Mouse (Mus musculus) forebrain, embryonic 12.5 days (tissue): ENCODE measurements around the gene Itga9. TPM values are rescaled to one million over a fixed set of nuclear protein-coding genes. Genes with fewer than 3 reads are reported as not detected.
A peak's percentile ranks its signal among the peaks of the same experiment; 100 is the strongest.

ENCODE experiments used
- ATAC-seq: fragments of 200-750 bp; cut with Nextera tagmentation; 2 replicates; pipeline ENCODE4 v1.8.0; 2017; ENCODE audit warnings: moderate TSS enrichment; ENCODE audit not compliant: low FRiP score
- H3K27ac ChIP-seq: fragments of 300-500 bp; sonication (generic); 2 replicates; pipeline ENCODE4 v1.5.1; 2016; ENCODE audit warnings: mild to moderate bottlenecking
- H3K27me3 ChIP-seq: fragments of 300-500 bp; sonication (generic); 2 replicates; pipeline ENCODE4 v1.6.1; 2016; ENCODE audit warnings: mild to moderate bottlenecking
- H3K36me3 ChIP-seq: fragments of 300-500 bp; sonication (generic); replicated peaks from 2 replicates; pipeline ENCODE4 v1.6.1; 2016; ENCODE audit warnings: mild to moderate bottlenecking
- H3K4me1 ChIP-seq: fragments of 300-500 bp; sonication (generic); 2 replicates; pipeline ENCODE4 v1.6.1; 2016
- H3K4me2 ChIP-seq: fragments of 300-500 bp; sonication (generic); 2 replicates; pipeline ENCODE4 v1.6.1; 2016; ENCODE audit warnings: mild to moderate bottlenecking, moderate library complexity
- H3K4me3 ChIP-seq: fragments of 300-500 bp; sonication (generic); replicated peaks from 2 replicates; pipeline ENCODE4 v1.5.1; 2016; ENCODE audit warnings: mild to moderate bottlenecking
- H3K9ac ChIP-seq: fragments of 300-500 bp; sonication (generic); 2 replicates; pipeline ENCODE4 v1.6.1; 2016; ENCODE audit warnings: mild to moderate bottlenecking
- H3K9me3 ChIP-seq: fragments of 300-500 bp; sonication (generic); 2 replicates; pipeline ENCODE4 v1.6.1; 2016
- WGBS: fragments of 180-500 bp; shearing (Covaris S2); methylation state at CpG from one replicate; pipeline ENCODE4 v1.1.7; 2016; 5-methylcytosine and 5-hydroxymethylcytosine counted together
- polyA plus RNA-seq: library from polyadenylated mRNA; unstranded; fragments of >200 nt; fragmentation: Nextera tagmentation; extraction: Ambion mirVana; gene quantifications from 2 replicates; pipeline ENCODE4 v1.2.1, GENCODE M21; 2016

The Itga9 gene
- polyA plus RNA-seq, 1 experiment from 2014 or later: 7.7 TPM

DNA sequence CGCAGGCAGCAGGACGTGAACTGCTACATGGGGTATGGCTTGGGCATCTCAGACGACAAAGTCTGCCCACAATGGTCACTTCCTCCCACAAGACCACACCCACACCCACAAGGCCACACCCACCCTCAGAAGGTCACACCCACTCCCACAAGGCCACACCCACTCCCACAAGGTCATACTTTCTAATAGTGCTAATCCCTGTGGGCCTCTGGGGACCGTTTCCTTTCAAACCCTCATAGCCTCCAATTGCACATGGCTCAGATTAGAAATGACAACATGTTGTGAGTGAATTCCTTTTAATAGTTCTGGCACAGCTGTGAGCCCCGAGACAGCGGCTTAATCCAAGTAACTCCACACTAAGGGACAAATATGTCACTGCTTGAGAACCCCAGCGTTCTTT lies 280.7 kb downstream of the Itga9 start:
- no peak for ATAC-seq
- 87% methylated on average over 7 of the region's 7 CpGs for WGBS
- Histone ChIP-seq H3K27me3 (no peaks in the 10 kb centered on the region), H3K9me3 (no peaks in the 10 kb centered on the region), H3K4me2 (no peak overlapping the region), H3K4me1 (peaks cover 2% of the 10 kb centered on the region; the same call in 1 of the 2 replicates), H3K9ac (no peak overlapping the region), H3K36me3 (no peaks in the 10 kb centered on the region), H3K27ac (no peak overlapping the region), H3K4me3 (no peak overlapping the region)

GRCm38 (mm10) chr9:118887734-118888133 lies 281.2 kb downstream of the Itga9 start:
- Histone ChIP-seq H3K4me1 (peaks cover 2% of the 10 kb centered on the region; the same call in 1 of the 2 replicates), H3K27ac (no peak overlapping the region), H3K4me2 (no peak overlapping the region), H3K9me3 (no peaks in the 10 kb centered on the region), H3K4me3 (no peak overlapping the region), H3K36me3 (no peaks in the 10 kb centered on the region), H3K9ac (no peak overlapping the region), H3K27me3 (no peaks in the 10 kb centered on the region)
- 90% methylated on average over 8 of the region's 8 CpGs for WGBS
- no peak for ATAC-seq

DNA sequence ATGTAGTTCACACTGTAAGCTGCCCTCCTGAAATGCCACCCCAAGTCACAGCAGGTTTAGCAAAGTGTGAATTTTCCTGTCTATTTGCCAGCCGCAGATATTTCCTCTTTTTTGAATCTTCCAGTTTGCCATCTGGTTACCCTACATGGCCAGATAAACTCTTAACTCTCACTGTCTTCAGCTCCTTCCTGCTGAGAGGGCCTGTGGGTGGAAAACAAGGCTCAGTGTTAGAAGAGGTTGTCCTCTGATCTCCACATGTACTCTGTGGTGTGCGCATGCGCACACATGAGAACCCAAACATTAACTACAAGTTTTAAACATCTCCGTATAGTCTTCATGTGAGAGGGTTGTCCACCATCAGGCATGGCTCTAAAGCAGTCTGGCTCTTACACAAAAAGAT lies 283.7 kb downstream of the Itga9 start:
- H3K27me3 ChIP-seq: no peaks in the 10 kb centered on the region
- no peak overlapping the region for H3K9ac ChIP-seq
- no peak overlapping the region for H3K4me2 ChIP-seq
- ATAC-seq: no peak
- H3K4me3 ChIP-seq: no peak overlapping the region
- 94% methylated on average over 4 of the region's 4 CpGs for WGBS
- no peak overlapping the region for H3K27ac ChIP-seq
- no peaks in the 10 kb centered on the region for H3K9me3 ChIP-seq
- no peaks in the 10 kb centered on the region for H3K36me3 ChIP-seq
- peaks cover 2% of the 10 kb centered on the region; the same call in 1 of the 2 replicates for H3K4me1 ChIP-seq

DNA sequence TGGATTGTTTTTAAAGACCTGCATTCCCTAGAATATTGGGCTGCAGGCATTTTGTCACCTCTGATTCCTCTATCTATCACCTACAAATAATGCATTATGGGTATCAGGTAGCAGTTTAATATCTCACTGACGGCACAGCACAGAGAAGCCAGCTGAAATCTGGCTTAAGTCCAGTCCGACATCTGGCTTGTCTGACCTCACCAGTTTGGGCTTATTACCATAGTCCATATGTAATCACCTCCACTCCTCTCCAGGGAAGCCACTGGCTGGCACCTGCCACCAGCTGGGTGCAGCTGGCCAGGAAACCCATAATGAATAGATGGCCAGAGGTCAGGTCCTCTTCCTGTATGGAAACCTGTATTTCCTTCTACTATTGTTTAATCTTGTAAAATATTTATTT lies 284.2 kb downstream of the Itga9 start:
- H3K4me2 ChIP-seq: no peak overlapping the region
- H3K4me3 ChIP-seq: no peak overlapping the region
- 64% methylated on average over 2 of the region's 2 CpGs for WGBS
- H3K36me3 ChIP-seq: no peaks in the 10 kb centered on the region
- H3K4me1 ChIP-seq: peaks cover 2% of the 10 kb centered on the region; the same call in 1 of the 2 replicates
- no peaks in the 10 kb centered on the region for H3K9me3 ChIP-seq
- H3K27me3 ChIP-seq: no peaks in the 10 kb centered on the region
- ATAC-seq: no peak
- H3K27ac ChIP-seq: no peak overlapping the region
- no peak overlapping the region for H3K9ac ChIP-seq

DNA sequence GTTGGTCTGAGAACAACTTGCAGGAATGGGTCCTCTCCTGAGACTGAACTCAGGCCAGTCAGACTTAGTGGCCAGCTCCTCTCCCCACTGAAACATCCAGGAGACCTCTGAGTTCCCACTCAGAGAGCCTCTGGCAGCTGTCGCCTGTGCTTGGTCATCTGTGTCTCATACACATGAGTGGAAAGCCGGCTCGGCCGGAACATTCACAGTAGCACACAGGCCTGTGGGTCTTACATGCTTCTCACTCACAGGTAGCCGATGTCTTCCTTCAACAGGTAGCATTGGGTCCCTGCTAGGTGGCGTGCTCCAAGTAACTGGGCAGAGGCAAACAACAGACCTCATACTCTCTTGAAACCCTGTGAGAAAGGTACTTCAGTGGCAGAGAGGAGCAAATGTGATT lies 284.6 kb downstream of the Itga9 start:
- Histone ChIP-seq H3K27ac (no peak overlapping the region), H3K4me1 (peaks cover 2% of the 10 kb centered on the region; the same call in 1 of the 2 replicates), H3K4me2 (no peak overlapping the region), H3K27me3 (no peaks in the 10 kb centered on the region), H3K4me3 (no peak overlapping the region), H3K9ac (no peak overlapping the region), H3K36me3 (no peaks in the 10 kb centered on the region), H3K9me3 (no peaks in the 10 kb centered on the region)
- ATAC-seq: no peak
- WGBS: 89% methylated on average over 6 of the region's 6 CpGs

DNA sequence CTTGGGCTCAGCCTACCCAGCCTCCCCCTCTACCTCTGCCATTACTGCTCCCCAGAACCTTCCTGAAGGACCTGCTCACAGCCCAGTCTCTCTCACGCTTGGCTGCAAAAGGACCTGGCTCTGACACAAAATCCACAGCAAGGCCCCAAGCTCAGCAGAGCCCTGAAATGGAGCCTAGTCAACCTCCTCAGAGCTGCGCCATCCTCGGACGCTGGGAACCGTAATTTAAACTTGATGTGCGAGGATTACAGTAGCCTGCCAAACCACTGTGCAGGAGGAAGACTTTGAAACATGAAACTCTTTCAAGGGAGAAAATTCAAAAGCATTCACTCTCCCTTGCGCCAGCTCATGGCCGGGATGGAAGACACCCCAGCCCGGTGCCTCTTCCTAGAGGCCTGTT lies 285.1 kb downstream of the Itga9 start:
- no peaks in the 10 kb centered on the region for H3K9me3 ChIP-seq
- H3K4me2 ChIP-seq: no peak overlapping the region
- no peak overlapping the region for H3K4me3 ChIP-seq
- no peak for ATAC-seq
- H3K36me3 ChIP-seq: no peaks in the 10 kb centered on the region
- H3K9ac ChIP-seq: no peak overlapping the region
- 81% methylated on average over 9 of the region's 9 CpGs for WGBS
- H3K4me1 ChIP-seq: peaks cover 2% of the 10 kb centered on the region; the same call in 1 of the 2 replicates
- H3K27me3 ChIP-seq: no peaks in the 10 kb centered on the region
- no peak overlapping the region for H3K27ac ChIP-seq

- Histone ChIP-seq H3K9me3 (no peaks in the 10 kb centered on the region), H3K4me1 (peaks cover 2% of the 10 kb centered on the region; the same call in 1 of the 2 replicates), H3K9ac (no peak overlapping the region), H3K36me3 (no peaks in the 10 kb centered on the region), H3K27me3 (no peaks in the 10 kb centered on the region), H3K4me2 (no peak overlapping the region), H3K27ac (no peak overlapping the region), H3K4me3 (no peak overlapping the region)
- WGBS: 84% methylated on average over 2 of the region's 2 CpGs
- ATAC-seq: no peak
These were observed 288.6 kb downstream of the Itga9 start for GRCm38 (mm10) chr9:118895101-118895500.

DNA sequence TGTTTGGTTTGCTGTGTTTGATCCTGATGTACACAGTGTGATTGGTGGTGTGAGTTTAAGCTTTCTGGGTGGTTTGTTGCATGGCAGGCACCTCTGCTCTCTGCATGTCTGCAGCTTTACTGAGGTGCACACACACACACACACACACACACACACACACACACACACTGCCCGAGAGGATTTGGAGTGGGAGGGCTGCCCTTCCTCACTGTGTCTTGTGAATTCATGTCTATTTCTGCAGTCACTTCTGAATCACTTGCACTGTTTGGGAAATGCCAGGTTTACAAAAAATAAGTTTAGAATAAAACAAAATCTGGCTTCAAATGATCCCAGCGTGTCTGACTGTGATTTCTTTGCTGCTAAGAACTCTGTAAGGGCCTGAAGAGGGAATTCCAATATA lies 294.2 kb downstream of the Itga9 start:
- Histone ChIP-seq H3K4me3 (no peak overlapping the region), H3K9me3 (no peaks in the 10 kb centered on the region), H3K4me2 (no peak overlapping the region), H3K9ac (no peak overlapping the region), H3K36me3 (no peaks in the 10 kb centered on the region), H3K27me3 (0 out of 2 replicates have a peak, but pooled peaks cover 11% of the 10 kb centered on the region), H3K4me1 (0 out of 2 replicates have a peak, but pooled peaks cover 3% of the 10 kb centered on the region), H3K27ac (no peak overlapping the region)
- WGBS: 88% methylated on average over 2 of the region's 2 CpGs
- ATAC-seq: no peak

- 37% methylated on average over 6 of the region's 6 CpGs for WGBS
- Histone ChIP-seq H3K4me2 (no peak overlapping the region), H3K27ac (no peak overlapping the region), H3K9me3 (no peaks in the 10 kb centered on the region), H3K36me3 (no peaks in the 10 kb centered on the region), H3K9ac (no peak overlapping the region), H3K4me3 (no peak overlapping the region), H3K27me3 (0 out of 2 replicates have a peak, but pooled peaks cover 11% of the 10 kb centered on the region), H3K4me1 (0 out of 2 replicates have a peak, but pooled peaks cover 3% of the 10 kb centered on the region)
- peak; percentile 51; the same call in 1 of the 2 replicates for ATAC-seq
These were observed 295.4 kb downstream of the Itga9 start for GRCm38 (mm10) chr9:118901917-118902316.

DNA sequence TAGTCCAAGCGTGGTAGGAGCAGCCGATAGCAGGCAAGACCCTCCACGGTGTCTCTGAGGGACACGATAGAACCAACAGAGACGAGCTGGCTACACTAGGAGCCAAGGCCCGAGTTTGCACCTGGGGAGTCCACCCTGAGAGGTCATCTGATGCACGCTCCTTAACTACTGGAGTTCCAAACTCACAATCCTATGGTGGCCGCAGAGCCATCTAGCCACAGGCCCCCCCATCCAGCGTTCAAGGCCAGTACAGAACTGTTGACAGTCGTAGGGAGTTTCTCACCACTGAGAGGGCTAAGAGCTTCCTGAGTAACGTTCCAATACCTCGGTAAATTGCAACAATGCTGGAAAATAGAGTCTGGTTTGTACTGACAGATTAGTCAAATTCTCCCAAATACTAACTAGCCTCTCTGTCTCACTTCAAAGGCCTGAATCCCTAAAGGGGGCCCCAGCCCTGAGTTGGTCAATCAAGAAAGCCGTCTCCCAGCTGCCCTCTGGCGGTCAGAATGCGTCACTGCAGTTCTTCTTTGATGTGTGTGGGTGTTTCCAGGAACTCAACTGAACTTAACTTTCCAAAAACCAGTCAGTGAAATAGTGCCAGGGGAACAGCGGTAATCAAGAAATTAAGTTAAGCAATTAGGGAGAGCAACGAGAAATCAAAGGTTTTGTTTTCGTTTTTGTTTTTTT lies 301.6 kb downstream of the Itga9 start:
- Histone ChIP-seq H3K4me2 (no peak overlapping the region), H3K9ac (no peak overlapping the region), H3K4me3 (no peak overlapping the region), H3K27ac (no peak overlapping the region), H3K9me3 (no peaks in the 10 kb centered on the region), H3K4me1 (0 out of 2 replicates have a peak, but pooled peaks cover 4% of the 10 kb centered on the region), H3K27me3 (peaks cover 7% of the 10 kb centered on the region; the same call in 1 of the 2 replicates), H3K36me3 (no peaks in the 10 kb centered on the region)
- peak; percentile 39; the same call in 1 of the 2 replicates for ATAC-seq
- WGBS: 52% methylated on average over 18 of the region's 18 CpGs

GRCm38 (mm10) chr9:118913048-118913447 lies 306.6 kb downstream of the Itga9 start:
- ATAC-seq: no peak
- H3K9me3 ChIP-seq: no peaks in the 10 kb centered on the region
- H3K27me3 ChIP-seq: no peaks in the 10 kb centered on the region; the same call in 1 of the 2 replicates
- no peak overlapping the region for H3K27ac ChIP-seq
- H3K4me2 ChIP-seq: no peak overlapping the region
- H3K9ac ChIP-seq: no peak overlapping the region
- peaks cover 3% of the 10 kb centered on the region; the same call in 1 of the 2 replicates for H3K4me1 ChIP-seq
- WGBS: 92% methylated on average over 9 of the region's 9 CpGs
- H3K36me3 ChIP-seq: no peaks in the 10 kb centered on the region
- H3K4me3 ChIP-seq: no peak overlapping the region

- WGBS: 85% methylated on average over 3 of the region's 3 CpGs
- no peak for ATAC-seq
- Histone ChIP-seq H3K9me3 (no peaks in the 10 kb centered on the region), H3K36me3 (no peaks in the 10 kb centered on the region), H3K27ac (no peak overlapping the region), H3K27me3 (peaks cover 3% of the 10 kb centered on the region; the same call in 1 of the 2 replicates), H3K4me3 (no peak overlapping the region), H3K4me1 (peaks cover 3% of the 10 kb centered on the region; the same call in 1 of the 2 replicates), H3K9ac (no peak overlapping the region), H3K4me2 (no peak overlapping the region)
These were observed 307.1 kb downstream of the Itga9 start for GRCm38 (mm10) chr9:118913613-118914012.

DNA sequence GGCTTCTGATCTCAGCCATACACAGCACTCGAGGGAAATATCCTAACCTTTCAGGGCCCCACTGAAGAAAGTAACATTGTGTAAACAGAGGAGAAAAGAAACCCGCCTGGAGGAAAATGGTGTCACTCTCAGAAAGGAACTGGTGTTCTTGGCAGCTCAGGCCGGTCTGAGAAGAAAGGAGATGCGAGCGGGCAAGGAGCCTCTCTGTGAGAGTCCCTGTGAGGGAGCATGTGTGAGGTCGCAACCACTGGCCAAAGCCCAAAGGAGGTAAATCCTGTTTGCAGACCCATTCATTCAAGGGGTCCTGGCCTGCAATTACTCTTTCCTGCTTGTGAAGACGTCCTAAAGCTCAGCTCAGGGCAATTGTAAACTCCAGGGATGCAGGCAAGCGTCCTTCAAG lies 308.1 kb downstream of the Itga9 start:
- Histone ChIP-seq H3K4me3 (no peak overlapping the region), H3K36me3 (no peaks in the 10 kb centered on the region), H3K27me3 (0 out of 2 replicates have a peak, but pooled peaks cover 4% of the 10 kb centered on the region), H3K4me1 (peaks cover 3% of the 10 kb centered on the region; the same call in 1 of the 2 replicates), H3K9ac (no peak overlapping the region), H3K27ac (no peak overlapping the region), H3K4me2 (no peak overlapping the region), H3K9me3 (no peaks in the 10 kb centered on the region)
- WGBS: 33% methylated on average over 8 of the region's 8 CpGs
- ATAC-seq: no peak
